Mouse (Mus musculus): ENCODE data around the gene 1700001K19Rik. TPM values are rescaled to one million over a fixed set of nuclear protein-coding genes. Genes with fewer than 3 reads are reported as not detected.
"Not testable (repeated sequence)": the region's sequence is repeated elsewhere in the genome, so short reads cannot be mapped to it uniquely, and the experiment has no call there.

Gene 1700001K19Rik
- polyA plus RNA-seq, 1 experiment from 2014 or later: not detected

DNA sequence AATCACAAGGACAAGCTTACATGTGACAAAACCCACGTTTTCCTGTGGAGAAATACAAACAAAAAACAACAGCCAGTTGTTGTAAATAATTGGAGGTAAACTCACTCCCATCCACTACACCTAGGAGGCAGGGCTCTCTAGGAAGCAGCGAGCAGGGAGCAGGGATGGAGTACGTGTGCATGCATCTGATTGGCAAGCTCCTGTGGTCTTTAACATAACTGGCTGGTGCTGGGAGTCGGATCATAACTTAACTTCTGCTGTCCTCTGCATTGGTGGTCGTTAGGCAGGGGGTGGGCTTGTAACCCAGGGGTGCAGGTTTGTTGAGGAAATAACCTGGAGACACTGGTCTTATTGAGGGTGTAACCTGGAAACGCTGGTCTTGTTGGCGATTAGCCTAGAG is 21.3 kb upstream of the 1700001K19Rik start:
- H3K9me3 ChIP-seq: no peaks in the 10 kb centered on the region
- H3K4me2 ChIP-seq: no peak overlapping the region
- H3K27me3 ChIP-seq (replicated peaks): no peaks in the 10 kb centered on the region
- H3K9ac ChIP-seq: peak overlapping the region; percentile 61; the same call in 1 of the 2 replicates
- H3K36me3 ChIP-seq: no peaks in the 10 kb centered on the region
- peak overlapping the region; percentile 34 for H3K27ac ChIP-seq (replicated peaks)
- no peak overlapping the region for H3K4me3 ChIP-seq
- H3K4me1 ChIP-seq: peaks cover 40% of the 10 kb centered on the region
- ATAC-seq (ENCODE audit: extremely low read depth, insufficient number of reproducible peaks, low FRiP score, low TSS enrichment): no peak
- WGBS: 63% methylated on average over 7 of the region's 7 CpGs

DNA sequence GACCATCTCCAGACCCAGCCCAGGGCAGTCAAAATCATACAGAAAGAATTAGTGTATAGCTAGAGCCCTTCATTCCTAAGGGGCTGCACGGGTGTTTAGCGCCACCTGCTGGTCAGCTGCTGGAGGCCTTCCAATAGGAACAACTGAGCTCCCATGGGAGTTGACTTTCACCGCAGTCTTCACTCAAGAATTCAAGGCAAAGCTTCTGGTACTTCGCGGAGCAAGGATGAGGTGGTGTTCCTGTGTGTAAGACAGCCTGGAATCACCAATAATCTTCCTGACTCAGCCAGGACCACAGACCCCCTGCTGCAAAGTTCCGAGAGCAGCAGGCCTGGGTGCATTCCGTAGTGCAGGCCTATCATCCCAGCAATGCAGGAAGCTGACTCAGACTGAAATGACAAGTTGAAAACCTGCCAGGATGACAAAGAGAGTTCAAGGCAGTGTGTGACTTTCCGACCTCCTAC is 20.6 kb upstream of the 1700001K19Rik start:
- Histone ChIP-seq H3K27ac (replicated peaks) (peak overlapping the region; percentile 49; the same call in 1 of the 2 replicates), H3K9ac (peak overlapping the region; percentile 61), H3K4me1 (peaks cover 45% of the 10 kb centered on the region), H3K36me3 (no peaks in the 10 kb centered on the region), H3K4me3 (peak overlapping the region; percentile 23; the same call in 1 of the 2 replicates), H3K4me2 (peak overlapping the region; percentile 54), H3K9me3 (no peaks in the 10 kb centered on the region), H3K27me3 (replicated peaks) (no peaks in the 10 kb centered on the region)
- ATAC-seq (ENCODE audit: extremely low read depth, insufficient number of reproducible peaks, low FRiP score, low TSS enrichment): no peak
- 9% methylated on average over 8 of the region's 8 CpGs for WGBS

DNA sequence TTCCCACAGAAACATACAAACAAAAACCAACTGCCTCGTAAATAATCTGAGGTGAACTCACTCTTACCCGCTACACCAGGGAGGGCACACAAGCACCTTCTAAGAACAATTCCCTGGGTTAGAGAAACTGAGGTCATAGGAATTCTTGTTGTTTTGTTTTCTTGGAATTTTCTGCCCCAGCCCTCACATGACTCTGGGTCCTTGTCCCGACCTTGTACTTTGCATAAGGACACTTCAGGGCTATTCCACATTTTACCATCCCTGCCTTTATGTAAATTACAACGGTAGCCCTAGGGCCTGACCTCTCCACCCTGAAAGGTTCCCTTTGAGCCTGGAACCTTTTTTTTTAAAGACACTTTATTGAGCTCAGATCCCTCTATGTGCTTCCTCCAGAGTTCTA is 20.1 kb upstream of the 1700001K19Rik start, which contains the start of gene Hsp90aa1:
Gene Hsp90aa1, minus strand, starts transcription at position 173 of the 400 bp plus-strand sequence.
- Histone ChIP-seq H3K27me3 (replicated peaks) (no peaks in the 10 kb centered on the region), H3K4me1 (peaks cover 45% of the 10 kb centered on the region), H3K36me3 (no peaks in the 10 kb centered on the region), H3K9me3 (no peaks in the 10 kb centered on the region), H3K27ac (replicated peaks) (peak within 1 kb of the TSS; percentile 49), H3K9ac (peak within 1 kb of the TSS; percentile 61), H3K4me3 (peak within 1 kb of the TSS; percentile 23; the same call in 1 of the 2 replicates), H3K4me2 (peak within 1 kb of the TSS; percentile 54)
- 51% methylated on average over 4 of the region's 4 CpGs for WGBS
- no peak for ATAC-seq (ENCODE audit: extremely low read depth, insufficient number of reproducible peaks, low FRiP score, low TSS enrichment)

DNA sequence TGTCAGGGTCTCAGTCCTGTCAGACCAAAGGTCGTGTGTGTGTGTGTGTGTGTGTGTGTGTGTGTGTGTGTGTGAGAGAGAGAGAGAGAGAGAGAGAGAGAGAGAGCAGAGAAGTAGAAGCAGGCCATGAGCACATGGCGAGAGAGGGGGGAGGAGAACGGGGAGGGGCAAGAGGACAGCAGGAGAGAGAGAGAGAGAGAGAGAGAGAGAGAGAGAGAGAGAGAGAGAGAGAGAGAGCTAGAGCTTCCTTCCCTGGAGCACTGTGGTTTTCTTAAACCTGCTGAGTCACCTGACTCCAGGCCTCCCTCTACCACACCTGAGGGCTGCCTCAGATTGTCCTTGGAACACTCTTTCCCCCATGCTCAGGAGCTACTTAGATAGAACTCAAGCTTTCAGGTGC is 18.9 kb upstream of the 1700001K19Rik start:
- Histone ChIP-seq H3K9ac (0 out of 2 replicates have a peak overlapping the region, but pooled peaks have one; percentile 67), H3K27ac (replicated peaks) (peak overlapping the region; percentile 33; the same call in 1 of the 2 replicates), H3K4me1 (peaks cover 52% of the 10 kb centered on the region)
- not testable (repeated sequence) for H3K9me3 ChIP-seq; ATAC-seq (ENCODE audit: extremely low read depth, insufficient number of reproducible peaks, low FRiP score, low TSS enrichment); H3K4me3 ChIP-seq; H3K4me2 ChIP-seq; H3K36me3 ChIP-seq; H3K27me3 ChIP-seq (replicated peaks)
- WGBS: 11% methylated on average over 3 of the region's 3 CpGs

DNA sequence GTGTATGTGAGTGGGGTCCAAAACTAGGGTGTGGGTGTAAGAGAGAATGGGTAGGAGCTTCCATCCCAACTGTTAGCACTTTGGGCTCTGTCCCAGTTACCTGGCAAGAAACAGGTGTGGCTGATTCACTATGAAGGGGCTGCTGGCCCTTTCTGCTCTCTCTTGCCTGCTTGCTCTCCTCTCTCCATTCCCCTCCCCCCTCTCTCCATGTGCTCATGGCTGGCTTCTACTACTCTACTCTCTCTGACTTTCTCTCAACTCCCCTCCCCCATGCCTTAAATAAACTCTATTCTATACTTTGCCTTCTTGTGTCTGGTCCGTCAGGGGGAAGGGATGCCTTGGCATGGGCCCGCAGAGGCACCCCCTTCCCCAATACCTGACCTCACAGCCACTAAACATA is 18.3 kb upstream of the 1700001K19Rik start:
- H3K4me2 ChIP-seq: no peak overlapping the region
- no peak overlapping the region for H3K4me3 ChIP-seq
- no peak overlapping the region for H3K27ac ChIP-seq (replicated peaks)
- H3K36me3 ChIP-seq: no peaks in the 10 kb centered on the region
- H3K4me1 ChIP-seq: peaks cover 46% of the 10 kb centered on the region
- ATAC-seq (ENCODE audit: extremely low read depth, insufficient number of reproducible peaks, low FRiP score, low TSS enrichment): no peak
- H3K27me3 ChIP-seq (replicated peaks): no peaks in the 10 kb centered on the region
- H3K9me3 ChIP-seq: no peaks in the 10 kb centered on the region
- H3K9ac ChIP-seq: peak overlapping the region; percentile 67; the same call in 1 of the 2 replicates
- WGBS: 66% methylated on average over 2 of the region's 2 CpGs

DNA sequence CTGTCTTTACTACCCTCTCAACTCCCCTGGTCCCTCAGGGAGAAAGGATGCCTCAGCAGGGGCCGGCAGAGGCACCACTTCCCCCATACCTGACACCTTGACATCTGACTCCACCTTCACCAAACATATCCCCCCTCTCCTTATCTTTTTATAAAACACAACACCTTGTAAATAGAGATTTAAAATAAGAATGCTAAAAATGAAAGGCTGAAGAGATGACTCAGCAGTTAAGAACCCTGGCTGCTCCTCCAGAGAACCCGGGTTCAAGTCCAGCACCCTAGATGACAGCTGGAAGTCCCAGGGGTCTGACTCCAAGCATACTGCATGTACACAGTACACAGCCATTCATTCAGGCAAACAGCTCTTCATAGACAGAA is 16.7 kb upstream of the 1700001K19Rik start:
- Histone ChIP-seq H3K4me3 (no peak overlapping the region), H3K9me3 (no peaks in the 10 kb centered on the region), H3K27ac (replicated peaks) (no peak overlapping the region; the same call in 1 of the 2 replicates), H3K9ac (peak overlapping the region; percentile 73), H3K36me3 (peaks cover 8% of the 10 kb centered on the region), H3K4me2 (peak overlapping the region; percentile 54), H3K27me3 (replicated peaks) (no peaks in the 10 kb centered on the region), H3K4me1 (peaks cover 54% of the 10 kb centered on the region)
- WGBS: 48% methylated on average over 2 of the region's 2 CpGs
- no peak for ATAC-seq (ENCODE audit: extremely low read depth, insufficient number of reproducible peaks, low FRiP score, low TSS enrichment)

DNA sequence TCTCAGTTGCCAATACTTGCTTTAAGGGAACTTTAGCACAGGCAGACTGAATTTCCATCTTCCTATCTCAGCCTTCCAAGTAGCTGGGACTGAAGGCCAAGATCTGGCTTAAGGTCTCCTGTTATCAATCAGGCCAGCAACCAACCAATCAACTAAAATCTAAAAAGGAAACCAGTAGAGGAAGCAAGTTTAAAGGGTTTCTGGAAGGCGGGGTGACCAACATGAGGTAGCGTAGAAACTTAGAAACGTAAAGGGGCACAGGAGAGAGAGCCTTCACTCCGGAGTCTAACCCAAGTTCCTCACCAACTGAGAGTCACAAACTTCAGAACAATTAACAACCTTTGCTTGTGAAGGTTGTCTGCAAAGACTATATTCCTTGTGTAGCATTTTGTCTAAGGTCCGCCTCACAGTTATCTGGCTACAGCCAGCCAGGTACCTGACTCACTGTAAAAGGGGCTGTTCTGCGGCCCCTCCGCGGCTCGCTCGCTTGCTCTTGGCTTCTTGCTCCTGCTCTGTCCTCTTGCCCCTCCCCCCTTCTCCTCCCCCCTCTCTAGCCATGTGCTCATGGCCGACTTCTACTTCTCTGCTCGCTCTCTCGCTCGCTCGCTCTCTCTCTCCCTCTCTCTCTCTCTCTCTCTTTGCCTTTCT is 16.2 kb upstream of the 1700001K19Rik start:
- Histone ChIP-seq H3K4me2 (peak overlapping the region; percentile 54), H3K4me3 (no peak overlapping the region), H3K9me3 (no peaks in the 10 kb centered on the region), H3K36me3 (peaks cover 12% of the 10 kb centered on the region), H3K9ac (peak overlapping the region; percentile 73), H3K4me1 (peaks cover 54% of the 10 kb centered on the region), H3K27me3 (replicated peaks) (no peaks in the 10 kb centered on the region), H3K27ac (replicated peaks) (no peak overlapping the region; the same call in 1 of the 2 replicates)
- ATAC-seq (ENCODE audit: extremely low read depth, insufficient number of reproducible peaks, low FRiP score, low TSS enrichment): no peak
- WGBS: 30% methylated on average over 13 of the region's 15 CpGs

DNA sequence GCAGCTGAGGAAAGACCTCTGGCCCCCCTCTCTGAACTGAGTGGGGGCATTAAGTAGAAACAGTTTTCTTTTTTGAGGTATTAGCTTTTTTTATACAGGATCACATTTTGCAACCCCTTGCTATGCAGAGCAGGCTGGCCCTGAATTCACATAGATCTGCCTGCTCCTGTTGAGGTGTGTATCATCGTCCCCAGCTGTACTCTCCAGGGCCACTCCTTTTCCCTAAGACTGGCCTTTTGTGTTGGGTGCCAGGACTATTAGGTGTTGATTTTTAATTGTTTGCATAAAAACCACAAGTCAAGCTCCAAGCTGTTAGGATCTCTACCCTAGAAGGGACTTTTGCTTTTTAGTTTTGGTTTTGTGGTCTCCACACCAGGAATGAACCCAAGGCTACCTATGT is 15.7 kb upstream of the 1700001K19Rik start:
- no peak overlapping the region; the same call in 1 of the 2 replicates for H3K27ac ChIP-seq (replicated peaks)
- ATAC-seq (ENCODE audit: extremely low read depth, insufficient number of reproducible peaks, low FRiP score, low TSS enrichment): no peak
- H3K9me3 ChIP-seq: no peaks in the 10 kb centered on the region
- H3K4me2 ChIP-seq: peak overlapping the region; percentile 54; the same call in 1 of the 2 replicates
- H3K4me3 ChIP-seq: no peak overlapping the region
- peaks cover 17% of the 10 kb centered on the region for H3K36me3 ChIP-seq
- 67% methylated on average over 1 of the region's 1 CpGs for WGBS
- H3K27me3 ChIP-seq (replicated peaks): no peaks in the 10 kb centered on the region
- H3K9ac ChIP-seq: peak overlapping the region; percentile 37
- peaks cover 53% of the 10 kb centered on the region for H3K4me1 ChIP-seq

DNA sequence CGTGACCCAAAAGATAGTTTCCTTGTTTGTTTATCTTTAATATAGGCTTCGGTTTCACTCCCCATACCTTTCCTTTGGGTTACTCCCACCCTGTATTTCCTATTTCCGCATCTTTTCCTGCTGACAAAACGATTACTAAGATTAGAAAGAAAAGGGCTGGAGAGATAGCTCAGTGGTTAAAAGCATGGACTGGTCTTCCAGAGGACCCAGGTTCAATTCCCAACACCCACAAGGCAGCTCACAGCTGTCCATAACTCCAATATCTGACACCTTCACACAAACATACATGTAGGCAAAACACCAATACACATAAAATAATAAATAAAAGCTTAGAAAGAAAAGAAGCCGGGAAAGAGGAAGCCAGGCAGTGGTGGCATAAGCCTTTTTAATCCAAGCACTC is 15.0 kb upstream of the 1700001K19Rik start:
- Histone ChIP-seq H3K4me1 (peaks cover 56% of the 10 kb centered on the region), H3K9ac (no peak overlapping the region), H3K4me2 (no peak overlapping the region), H3K4me3 (no peak overlapping the region), H3K9me3 (no peaks in the 10 kb centered on the region), H3K27ac (replicated peaks) (no peak overlapping the region), H3K27me3 (replicated peaks) (no peaks in the 10 kb centered on the region), H3K36me3 (peaks cover 22% of the 10 kb centered on the region)
- no peak for ATAC-seq (ENCODE audit: extremely low read depth, insufficient number of reproducible peaks, low FRiP score, low TSS enrichment)
- WGBS: 61% methylated on average over 5 of the region's 5 CpGs

DNA sequence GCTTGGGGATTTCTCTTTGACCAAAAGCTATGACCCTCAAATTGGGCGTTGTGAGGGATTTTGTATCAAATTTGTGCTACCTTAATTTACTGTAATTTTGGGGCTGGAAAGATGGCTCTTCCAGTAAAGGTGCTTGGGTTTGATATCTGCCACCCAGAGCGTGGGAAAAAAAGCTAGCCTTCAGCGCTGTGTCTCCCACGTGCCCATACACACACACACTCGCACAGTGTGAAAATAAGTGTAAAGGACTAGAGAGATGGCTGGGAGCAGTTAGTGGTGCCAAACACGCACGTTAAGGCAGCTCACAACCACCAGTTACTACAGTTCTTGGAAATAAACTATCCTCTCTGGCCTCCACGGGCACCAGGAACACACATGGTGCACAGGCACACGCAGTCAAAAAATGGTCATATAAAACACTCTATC is 14.6 kb upstream of the 1700001K19Rik start:
- 47% methylated on average over 9 of the region's 9 CpGs for WGBS
- ATAC-seq (ENCODE audit: extremely low read depth, insufficient number of reproducible peaks, low FRiP score, low TSS enrichment): no peak

DNA sequence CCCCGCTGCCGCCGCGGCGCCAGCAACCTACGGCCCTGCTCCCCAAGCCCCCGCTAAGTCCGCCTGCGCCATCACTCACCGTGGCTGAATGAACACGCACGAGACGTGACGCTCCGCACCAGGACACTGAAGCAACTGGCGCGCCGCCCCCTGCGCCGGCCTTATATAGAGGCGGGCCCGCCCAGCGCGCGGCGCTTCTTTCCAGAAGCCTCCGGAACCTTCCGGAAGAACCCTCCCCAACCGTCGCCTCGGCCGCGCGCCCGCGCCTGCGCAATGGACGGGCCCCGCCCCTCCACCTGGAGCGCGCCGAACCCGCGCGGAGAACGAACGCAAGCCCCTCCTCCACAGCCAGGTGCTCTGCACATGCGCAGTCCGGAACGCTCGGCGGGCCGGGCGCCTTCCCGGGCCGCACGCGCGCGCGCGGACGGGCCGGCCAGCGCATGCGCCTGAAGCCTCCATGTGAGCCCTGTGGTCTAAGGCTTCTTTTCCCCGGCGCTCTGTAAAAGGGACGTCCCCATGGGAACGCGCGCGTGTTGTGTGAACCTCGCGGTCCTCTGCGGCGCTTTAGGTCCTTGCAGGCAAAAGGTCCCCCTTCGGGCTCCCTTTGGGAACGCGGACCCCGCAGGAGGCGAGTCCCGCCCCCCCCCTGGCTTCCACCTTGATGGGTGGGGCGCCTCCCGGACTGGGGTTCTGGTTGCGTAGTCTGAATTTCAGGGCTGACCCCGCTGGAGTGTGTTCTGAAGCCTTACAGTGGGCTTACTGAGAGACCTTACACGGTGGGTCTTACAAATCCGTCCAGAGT is 14.0 kb upstream of the 1700001K19Rik start:
- H3K4me2 ChIP-seq: peak overlapping the region; percentile 88
- no peaks in the 10 kb centered on the region for H3K27me3 ChIP-seq (replicated peaks)
- H3K36me3 ChIP-seq: peaks cover 32% of the 10 kb centered on the region
- peak overlapping the region; percentile 100 for H3K4me3 ChIP-seq
- peak; percentile 93 for ATAC-seq (ENCODE audit: extremely low read depth, insufficient number of reproducible peaks, low FRiP score, low TSS enrichment)
- H3K4me1 ChIP-seq: peaks cover 54% of the 10 kb centered on the region
- H3K27ac ChIP-seq (replicated peaks): peak overlapping the region; percentile 98
- no peaks in the 10 kb centered on the region for H3K9me3 ChIP-seq
- H3K9ac ChIP-seq: peak overlapping the region; percentile 100
- whole genome bisulfite sequencing: under 1% methylated on average over 89 of the region's 89 CpGs

More for the DNA sequence above, 14.6 kb upstream of the 1700001K19Rik start:
- Histone ChIP-seq H3K36me3 (peaks cover 26% of the 10 kb centered on the region), H3K27me3 (replicated peaks) (no peaks in the 10 kb centered on the region), H3K4me3 (peak overlapping the region; percentile 100), H3K4me1 (peaks cover 56% of the 10 kb centered on the region), H3K9ac (peak overlapping the region; percentile 93), H3K9me3 (no peaks in the 10 kb centered on the region), H3K27ac (replicated peaks) (peak overlapping the region; percentile 87), H3K4me2 (peak overlapping the region; percentile 88)
